ENCODE assay signal across 12 mouse cellular contexts in the genomic region with DNA sequence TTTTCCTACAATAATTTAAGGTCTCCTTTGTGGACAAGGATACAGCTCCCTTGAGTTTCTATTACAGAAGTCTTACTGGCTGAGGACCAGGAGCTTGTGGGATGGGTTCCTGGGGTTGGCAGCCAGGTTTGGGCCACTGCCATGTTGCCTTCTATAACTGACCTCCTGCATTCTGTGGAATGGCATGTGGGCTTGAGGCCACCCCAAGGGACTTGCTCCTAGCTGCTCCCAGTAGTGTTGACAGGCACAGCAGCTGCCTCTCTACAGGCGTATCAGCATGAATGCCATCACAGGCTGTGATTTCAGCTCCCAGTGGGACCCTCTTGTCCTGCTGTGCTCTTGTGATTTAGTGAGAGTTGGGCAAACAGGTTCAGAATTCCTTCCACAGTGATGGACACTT.
DNase-seq lines count a peak whose midpoint lies in the region; ATAC-seq and TF ChIP-seq lines count a peak whose summit lies in the region.
"Had no signal": no experiment of that assay in that cellular context is flagged by ENCODE, and none has a peak within 500 bp of the region (broad histone marks: within the 10 kb centered on the region; RNA-seq: fewer than 3 reads in every experiment).

No protein-coding gene starts in this region.

- no peaks in the 10 kb centered on the region for H3K9me3 ChIP-seq in midbrain, embryonic 14.5 days (ENCODE audit: control insufficient read depth, low read length)
- no peaks in the 10 kb centered on the region for H3K9me3 ChIP-seq in liver, embryonic 11.5 days (ENCODE audit: control insufficient read depth, low read length)
- H3K9me3 ChIP-seq: liver, embryonic 15.5 days had no signal

- H3K9ac ChIP-seq in midbrain, embryonic 14.5 days (replicated peaks; ENCODE audit: low read length), result no peak overlapping the region
- no peak overlapping the region for H3K9ac ChIP-seq in liver, embryonic 11.5 days (ENCODE audit: low read depth, low read length)
- H3K9ac ChIP-seq: liver, embryonic 15.5 days had no signal

- H3K4me2 ChIP-seq in midbrain, embryonic 14.5 days (ENCODE audit: low read length), result no peak overlapping the region
- no peak overlapping the region for H3K4me2 ChIP-seq in liver, embryonic 11.5 days
- H3K4me2 ChIP-seq: liver, embryonic 15.5 days had no signal

- DNase-seq in cerebellum, postnatal 10 days, result peak; percentile 8 to 20
- DNase-seq in cerebellum, adult 8-10 months, result no peak
- DNase-seq in Patski (ENCODE audit: low read depth, low spot score), result no peak
- DNase-seq in heart, adult 18-20 months, result peak; percentile 73 to 87
- DNase-seq in heart, postnatal 25 days (ENCODE audit: low spot score), result peak; percentile 38
- DNase-seq in midbrain, embryonic 14.5 days, result no peak
- DNase-seq in liver, embryonic 11.5 days (ENCODE audit: low spot score), result no peak
- no peak for DNase-seq in right cerebral cortex, postnatal 36 days (ENCODE audit: low spot score in 2 of 2)
- DNase-seq: embryo, embryonic 11 days had no signal

- H3K4me1 ChIP-seq in midbrain, embryonic 14.5 days (ENCODE audit: control insufficient read depth, insufficient read depth, low read length), result 0 out of 2 replicates have a peak, but pooled peaks cover 3% of the 10 kb centered on the region
- H3K4me1 ChIP-seq in liver, embryonic 11.5 days (replicated peaks; ENCODE audit: control insufficient read depth, insufficient read depth, low read length), result no peaks in the 10 kb centered on the region
- H3K4me1 ChIP-seq: liver, embryonic 15.5 days had no signal

- H3K27ac ChIP-seq in midbrain, embryonic 14.5 days (replicated peaks; ENCODE audit: low read depth, low read length), result no peak overlapping the region
- H3K27ac ChIP-seq in liver, embryonic 11.5 days (ENCODE audit: low read depth, low read length), result no peak overlapping the region
- H3K27ac ChIP-seq: left cerebral cortex, adult 2 months; liver, embryonic 15.5 days had no signal

- WGBS in midbrain, embryonic 14.5 days, result 85% methylated on average over 1 of the region's 1 CpGs
- WGBS in liver, embryonic 11.5 days, result 92% methylated on average over 1 of the region's 1 CpGs

- CTCF ChIA-PET in Patski (lab: Charles Lee), result interaction anchor here (0.9 to 11.6 kb wide), 12 partner anchors 23 to 138 kb away, joined by 3 to 79 read pairs (median 4); no protein-coding TSS in a partner anchor

- H3K27me3 ChIP-seq in Patski, result no peaks in the 10 kb centered on the region
- no peaks in the 10 kb centered on the region for H3K27me3 ChIP-seq in midbrain, embryonic 14.5 days (ENCODE audit: control insufficient read depth, insufficient read depth, low read length)
- no peaks in the 10 kb centered on the region for H3K27me3 ChIP-seq in liver, embryonic 11.5 days (replicated peaks; ENCODE audit: control insufficient read depth, insufficient read depth, low read length)
- H3K27me3 ChIP-seq: liver, embryonic 15.5 days had no signal

- intact Hi-C loops in heart, postnatal 25 days (cut with DNase I), result no loop called here

- in situ Hi-C loops in Patski (cut with MboI; ENCODE audit: low pct_unique_long_range_greater_than_20kb), result no loop called here

- TF ChIP-seq CTCF in Patski (IDR thresholded peaks at IDR 0.05), result no peak

- H3K36me3 ChIP-seq in midbrain, embryonic 14.5 days (ENCODE audit: control insufficient read depth, insufficient read depth, low read length), result no peaks in the 10 kb centered on the region
- no peaks in the 10 kb centered on the region for H3K36me3 ChIP-seq in liver, embryonic 11.5 days (ENCODE audit: control insufficient read depth, insufficient read depth, low read length)
- H3K36me3 ChIP-seq: liver, embryonic 15.5 days had no signal

- POLR2A ChIA-PET in Patski (lab: Charles Lee), result interaction anchor here (0.6 to 1.5 kb wide), 10 partner anchors 19 to 121 kb away, joined by 3 to 5 read pairs (median 3); no protein-coding TSS in a partner anchor

- peak; percentile 42 for ATAC-seq in Patski
- no peak for ATAC-seq in midbrain, embryonic 14.5 days (ENCODE audit: low FRiP score, low TSS enrichment)
- no peak for ATAC-seq in liver, embryonic 11.5 days (replicated peaks; ENCODE audit: low FRiP score)
- ATAC-seq: forebrain, embryonic 14.5 days had no signal

- no peak overlapping the region for H3K4me3 ChIP-seq in midbrain, embryonic 14.5 days (replicated peaks; ENCODE audit: low read depth, low read length)
- no peak overlapping the region for H3K4me3 ChIP-seq in liver, embryonic 11.5 days (ENCODE audit: low read depth, low read length)
- H3K4me3 ChIP-seq: left cerebral cortex, adult 2 months; liver, embryonic 15.5 days had no signal

Comparison
In these comparisons a context has a peak if more than half of its experiments do, and no peak if none do; other contexts are left out.
1. DNase-seq: peak in cerebellum, postnatal 10 days (2 of 2), heart, adult 18-20 months (2 of 2) and heart, postnatal 25 days (single experiment); none in cerebellum, adult 8-10 months (single experiment), Patski (single experiment), midbrain, embryonic 14.5 days (single experiment), liver, embryonic 11.5 days (single experiment) and right cerebral cortex, postnatal 36 days (0 of 2).